Mouse (Mus musculus) hindlimb bud, embryonic 11.5 days (tissue): ENCODE measurements around the gene Thap12.

Experiments
- DNase-seq: peaks from one replicate; pipeline ENCODE4 v3.0.0-alpha.2; 2012; ENCODE audit warnings: low read depth, low spot score; ENCODE audit errors: extremely low spot score

Gene Thap12

GRCm38 (mm10) chr7:98752680-98753079 lies 49.8 kb downstream of the Thap12 start:
- DNase-seq: no peak

- DNase-seq: no peak
Measured at GRCm38 (mm10) chr7:98756050-98756449, 53.1 kb downstream of the Thap12 start.

DNA sequence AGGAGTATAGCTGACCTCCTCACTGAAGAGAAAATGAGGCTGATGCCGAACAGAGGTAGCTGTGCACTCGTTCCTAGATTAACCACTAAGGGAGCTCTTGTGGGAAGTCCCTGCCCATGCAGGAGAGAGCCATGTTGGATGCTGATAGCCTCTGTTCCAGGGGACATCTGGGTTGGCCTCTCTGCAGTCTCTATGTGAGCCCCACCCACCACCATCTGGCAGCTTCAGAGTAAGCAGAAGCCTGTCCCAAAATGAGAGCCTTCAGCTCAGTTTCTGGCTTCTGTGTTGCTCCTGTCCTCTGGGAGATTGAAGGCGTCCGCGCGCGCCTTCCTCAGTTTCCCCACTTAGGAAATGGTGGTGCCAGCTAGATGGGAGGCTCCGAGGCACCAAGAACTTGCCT lies 53.7 kb downstream of the Thap12 start:
- DNase-seq: no peak

GRCm38 (mm10) chr7:98760126-98760525 lies 57.2 kb downstream of the Thap12 start:
- DNase-seq: no peak

- DNase-seq: no peak
Measured at GRCm38 (mm10) chr7:98763911-98764310, 61.0 kb downstream of the Thap12 start.

DNA sequence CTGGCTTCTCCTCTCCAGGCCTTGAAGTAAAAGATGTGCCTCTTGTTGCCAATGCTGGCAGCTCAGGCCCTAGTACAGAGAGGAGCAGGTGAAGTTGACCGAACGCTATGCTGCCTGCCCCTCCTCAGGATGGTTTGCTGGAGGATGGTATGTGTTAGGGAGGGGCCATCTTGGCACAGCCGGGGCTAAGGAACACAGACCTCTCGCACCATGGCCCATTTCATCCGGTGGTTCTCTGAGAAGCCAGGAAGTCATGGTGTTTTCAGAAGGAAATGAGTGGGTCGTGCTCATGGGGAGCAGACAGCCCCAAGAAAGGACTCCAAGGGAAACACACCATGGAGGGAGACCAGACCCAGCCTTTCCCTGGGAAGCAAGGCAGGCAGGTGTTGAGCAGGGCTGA lies 64.4 kb downstream of the Thap12 start:
- no peak for DNase-seq
